Mouse (Mus musculus) duodenum, adult 2 months (tissue): ENCODE measurements around the gene Xdh. TPM values are rescaled to one million over a fixed set of nuclear protein-coding genes. Genes with fewer than 3 reads are reported as not detected.

ENCODE experiments used
- polyA plus RNA-seq: library from polyadenylated mRNA; depleted of rRNA; stranded (reverse); fragments of >200 nt; gene quantifications from 2 replicates; pipeline ENCODE4 v1.2.3, GENCODE M21; 2012; ENCODE audit warnings: low replicate concordance; rRNA removed

Gene Xdh
- polyA plus RNA-seq, result 253 and 380 TPM in 2 replicates

DNA sequence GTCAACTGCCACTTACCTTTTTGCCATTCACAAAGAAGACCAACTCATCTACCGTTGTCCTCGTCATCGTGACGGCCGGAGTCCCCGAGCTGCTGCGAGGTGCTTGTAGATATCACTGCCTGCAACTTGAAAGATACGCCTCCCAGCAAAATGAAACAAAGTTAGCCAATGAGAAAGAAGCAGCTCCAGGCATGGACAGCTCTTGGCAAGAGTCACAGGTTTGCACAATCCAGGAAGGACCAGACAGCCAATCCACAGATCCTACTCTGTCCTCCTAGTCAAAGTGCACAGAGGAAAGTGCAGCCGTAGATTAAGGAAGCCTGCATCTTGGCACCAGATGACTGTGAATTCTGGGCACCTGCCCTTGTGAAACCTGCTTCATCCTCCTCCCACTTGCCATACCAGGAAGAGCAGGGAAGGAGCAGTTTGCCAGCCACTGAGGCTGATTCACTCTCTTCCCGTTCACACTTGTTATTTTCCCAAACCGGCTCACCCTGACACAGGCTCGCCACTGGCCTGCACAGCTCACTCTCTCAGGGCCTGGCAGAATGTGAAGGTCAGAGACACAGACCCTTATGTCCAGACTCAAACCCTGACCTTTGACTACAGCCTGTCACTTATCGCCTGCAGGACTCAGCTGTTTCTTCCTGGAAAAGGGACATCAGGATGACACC, at the start of gene Xdh:
TSS of gene Xdh (minus strand) at position 135 of the 674 bp plus-strand sequence.

Other genes starting within 250 kb of the Xdh start
- gene Galnt14, start 239.7 kb downstream of the Xdh start, polyA plus RNA-seq, result 0.15 TPM in 1 of 2 replicates, not detected in the other
- gene Ehd3, start 146.1 kb downstream of the Xdh start, polyA plus RNA-seq, result 1.6 and 2.0 TPM in 2 replicates
- 0.29 TPM in 1 of 2 replicates, not detected in the other for gene Srd5a2, start 97.7 kb upstream of the Xdh start, polyA plus RNA-seq